Mouse (Mus musculus) left cerebral cortex, adult 9 months (tissue): ENCODE measurements around the gene Best1.

Source experiments
- DNase-seq, 2 experiments: peaks; one replicate each; pipeline ENCODE4 v3.0.0; 2022; ENCODE audit warnings: low spot score in 2 of 2

The Best1 gene

GRCm38 (mm10) chr19:9964205-9964916 lies 37.1 kb downstream of the Best1 start:
- DNase-seq = peak in 1 of 2 experiments; percentile 47

GRCm38 (mm10) chr19:9960769-9961168 lies 40.7 kb downstream of the Best1 start:
- DNase-seq = no peak

- DNase-seq = no peak
These were observed 43.5 kb downstream of the Best1 start for GRCm38 (mm10) chr19:9957965-9958364.

- DNase-seq = no peak
These were observed 44.6 kb downstream of the Best1 start for GRCm38 (mm10) chr19:9956624-9957388.

DNA sequence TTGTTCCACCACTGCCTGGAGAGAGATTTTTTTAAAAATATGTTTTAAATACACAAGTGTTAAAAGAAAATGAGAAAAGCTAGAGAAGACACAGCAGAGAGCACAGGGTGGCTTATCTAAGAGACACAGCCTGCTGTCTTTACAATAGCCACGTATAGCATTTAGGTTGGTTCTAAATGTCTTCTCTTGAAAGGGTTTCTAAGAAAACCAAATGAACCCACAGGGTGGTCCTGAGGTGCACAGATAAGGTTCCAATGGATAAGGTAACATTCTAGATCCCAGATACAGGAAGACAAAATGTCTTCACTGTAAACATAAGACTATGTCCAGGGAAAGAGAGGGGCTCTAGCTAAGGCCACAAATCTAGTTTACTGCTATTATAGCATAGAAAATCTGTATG lies 46.0 kb downstream of the Best1 start:
- DNase-seq = no peak

- DNase-seq = no peak
These were observed 46.6 kb downstream of the Best1 start for GRCm38 (mm10) chr19:9954811-9955202.

GRCm38 (mm10) chr19:9954055-9954810 lies 47.2 kb downstream of the Best1 start:
- DNase-seq = peak; percentile 63 to 86

DNA sequence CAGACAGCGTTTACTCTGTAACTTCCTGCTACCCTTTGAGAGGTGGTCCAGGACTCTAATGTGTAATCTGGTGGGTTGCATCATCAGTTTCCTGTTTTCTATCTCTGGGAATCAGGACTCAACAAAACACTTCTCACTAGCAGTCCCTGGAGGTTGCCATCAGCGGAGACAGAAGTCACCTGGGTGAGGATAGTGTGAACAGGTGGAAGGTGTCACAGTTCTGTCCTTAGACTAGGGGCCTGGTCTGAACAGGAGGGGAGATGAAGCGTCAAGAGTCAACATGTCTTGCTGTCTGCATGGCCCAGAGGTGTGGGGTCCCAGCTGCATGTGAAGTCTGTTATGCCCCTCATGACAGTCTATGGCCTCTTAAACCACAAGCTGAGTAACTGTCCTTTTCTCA lies 48.5 kb downstream of the Best1 start:
- DNase-seq = no peak

GRCm38 (mm10) chr19:9952390-9952789 lies 49.0 kb downstream of the Best1 start:
- DNase-seq = no peak

DNA sequence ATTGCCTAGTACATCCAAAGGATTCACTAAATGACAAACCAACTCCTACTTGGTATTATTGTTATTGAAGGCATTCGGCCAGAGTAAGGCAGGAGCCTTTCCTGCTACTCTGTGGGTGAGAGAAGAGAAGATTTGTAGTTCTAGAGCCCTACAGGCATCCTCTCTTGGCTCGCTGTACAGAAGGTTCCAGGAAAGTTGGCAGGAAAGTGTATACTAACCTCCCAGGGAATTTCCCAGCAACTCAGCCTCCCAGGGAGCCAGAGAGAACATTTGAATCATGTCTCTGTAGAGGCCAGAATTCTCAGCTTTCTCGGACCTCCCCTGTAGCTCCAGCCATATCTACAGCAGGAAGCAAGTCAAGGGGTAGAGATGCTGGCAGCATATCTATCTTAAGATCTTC lies 54.4 kb downstream of the Best1 start:
- DNase-seq = no peak

DNA sequence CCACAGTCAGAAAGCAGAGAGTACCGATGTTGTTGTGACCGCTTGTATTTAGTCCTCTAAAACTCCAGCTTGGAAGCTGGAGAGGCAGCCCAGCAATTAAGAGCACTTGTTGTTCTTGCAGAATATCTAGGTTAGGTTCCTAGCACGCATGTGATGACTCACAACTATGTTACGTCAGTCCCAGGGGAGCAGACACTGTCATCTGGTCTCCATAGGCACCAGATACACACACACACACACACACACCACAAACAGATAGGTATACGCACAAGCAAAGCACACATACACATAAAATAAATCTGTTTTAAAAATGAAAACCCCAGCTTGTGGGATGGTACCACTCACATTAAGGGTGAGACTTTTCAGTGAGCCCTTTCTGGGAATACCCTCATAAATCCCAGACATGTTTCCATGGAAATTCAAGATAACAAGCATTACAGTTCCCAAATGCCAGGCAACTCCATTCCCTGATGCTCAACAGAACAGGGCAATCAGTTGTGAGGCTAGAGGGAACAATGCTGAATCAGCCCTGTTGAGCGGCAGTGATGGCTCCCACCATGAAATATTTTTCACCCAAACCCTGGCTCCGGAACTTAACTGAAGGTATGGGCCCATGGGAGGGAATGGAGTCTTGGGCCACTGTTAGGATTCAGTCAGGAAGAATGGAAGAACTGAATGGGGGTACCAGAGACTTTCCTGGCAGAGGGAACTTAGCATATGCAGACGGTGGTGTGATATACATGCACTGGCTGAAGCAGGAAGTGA lies 55.5 kb downstream of the Best1 start:
- DNase-seq = no peak

GRCm38 (mm10) chr19:9942539-9943533 lies 58.6 kb downstream of the Best1 start:
- DNase-seq = no peak

DNA sequence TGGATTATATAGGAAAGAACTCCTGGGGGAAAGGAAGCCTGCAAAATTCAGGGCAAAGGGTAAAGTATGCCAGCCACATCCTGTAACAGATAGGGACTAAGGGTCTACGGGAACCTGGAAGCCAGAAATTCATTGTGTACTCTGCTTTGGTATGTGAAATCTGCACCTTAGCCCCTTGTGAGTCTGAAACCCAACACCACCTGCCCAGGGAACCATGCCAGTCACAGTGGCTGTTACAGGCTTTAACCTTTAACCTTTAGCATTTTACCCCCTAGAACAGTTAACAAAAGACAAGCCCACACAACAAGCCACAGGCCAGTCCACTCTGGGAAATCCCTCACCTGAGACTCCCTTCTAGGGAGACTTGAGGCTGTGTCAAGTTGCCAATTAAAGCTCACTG lies 59.6 kb downstream of the Best1 start:
- DNase-seq = no peak

DNA sequence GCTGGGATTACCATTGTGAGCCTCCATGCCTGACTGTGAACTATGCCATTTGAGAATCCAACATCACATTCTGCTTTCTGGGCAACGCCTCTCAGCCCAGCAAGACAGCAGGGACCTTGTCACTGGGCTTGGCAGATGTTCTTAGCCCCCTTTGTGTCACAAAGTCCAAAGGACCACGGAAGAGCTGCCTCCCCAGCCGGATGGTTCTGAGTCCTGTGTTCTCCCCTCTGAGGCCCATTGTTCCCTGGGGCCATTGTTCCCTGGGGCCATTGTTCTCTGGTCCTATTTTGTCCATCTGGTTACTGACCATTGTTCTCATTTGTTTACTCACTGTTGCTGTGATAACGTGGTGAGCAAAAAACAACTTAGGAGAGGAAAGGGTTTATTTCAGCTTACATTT lies 60.5 kb downstream of the Best1 start:
- no peak for DNase-seq

GRCm38 (mm10) chr19:9939841-9940240 lies 61.6 kb downstream of the Best1 start:
- no peak for DNase-seq

DNA sequence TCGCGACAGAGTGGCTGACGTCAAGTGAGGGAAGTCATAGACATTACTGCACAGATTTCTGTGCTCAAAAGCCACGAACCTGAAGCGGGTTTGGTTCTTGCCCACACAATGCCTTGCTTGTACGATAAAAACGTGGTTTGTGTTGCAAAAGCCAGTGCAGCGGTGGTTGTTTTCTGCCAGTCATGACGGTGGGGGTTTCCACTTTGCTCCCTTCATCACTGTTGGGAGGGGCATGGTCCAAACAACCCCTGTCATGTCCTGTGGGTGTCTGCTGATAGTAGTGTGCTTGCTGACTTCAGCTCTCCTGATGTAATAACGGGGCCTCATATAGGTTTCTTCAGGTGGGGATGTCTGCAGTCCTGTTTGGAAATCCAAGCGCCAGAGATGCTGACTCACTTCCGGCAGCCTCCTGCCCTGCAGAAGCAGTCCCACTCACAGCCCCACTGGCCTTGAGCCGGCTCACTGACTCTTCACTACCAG lies 62.6 kb downstream of the Best1 start:
- no peak for DNase-seq

DNA sequence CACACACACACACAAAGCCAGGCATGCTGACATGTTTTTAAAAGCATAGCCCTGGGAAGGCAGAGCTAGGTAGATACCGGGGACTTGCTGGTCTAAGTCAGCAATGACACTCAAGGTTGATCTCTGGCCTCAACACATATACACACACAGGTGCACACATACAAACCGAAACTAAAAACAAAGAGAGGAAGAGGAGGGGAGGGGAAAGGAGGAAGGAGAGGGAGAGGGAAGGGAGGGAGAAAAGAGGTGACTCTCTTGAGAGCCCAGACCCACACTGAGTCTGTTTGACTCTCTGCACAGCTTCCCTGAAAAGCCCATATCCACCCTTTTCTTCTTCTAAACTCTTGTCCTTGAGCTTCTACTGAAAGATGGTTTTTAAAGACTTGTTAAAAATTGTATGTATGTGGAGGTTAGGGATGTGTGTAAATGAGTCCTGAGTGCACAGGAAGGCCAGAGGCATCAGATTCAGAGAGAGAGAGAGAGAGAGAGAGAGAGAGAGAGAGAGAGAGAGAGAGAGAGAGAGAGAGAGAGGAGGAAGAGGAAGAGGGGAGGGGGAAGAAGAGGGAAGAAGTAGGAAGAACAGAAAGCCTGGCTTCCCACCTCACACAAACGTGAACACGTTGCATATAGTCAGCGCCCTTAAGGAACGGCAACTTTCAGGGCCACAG lies 63.1 kb downstream of the Best1 start:
- DNase-seq = no peak

GRCm38 (mm10) chr19:9937428-9937827 lies 64.0 kb downstream of the Best1 start:
- DNase-seq = no peak

DNA sequence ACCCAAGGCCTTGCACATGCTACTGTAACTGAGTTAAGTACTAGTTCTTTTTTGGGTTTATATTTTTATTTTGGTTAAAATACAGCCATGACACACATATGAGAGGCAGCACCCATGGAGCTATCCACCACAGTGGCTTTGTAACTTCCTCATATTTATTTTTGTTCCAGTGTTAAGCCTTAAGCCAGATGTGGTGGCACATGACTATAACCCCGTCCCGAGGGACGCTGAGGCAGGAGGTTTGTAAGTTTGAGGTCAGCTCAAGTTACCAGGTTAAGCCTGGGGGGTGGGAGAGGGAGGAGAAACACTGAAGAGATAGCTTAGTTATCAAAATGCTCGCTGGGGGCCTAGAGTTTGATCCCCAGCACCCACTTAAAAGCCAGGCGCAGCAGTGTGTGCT lies 64.9 kb downstream of the Best1 start:
- DNase-seq = no peak
